Mouse (Mus musculus): ENCODE measurements around the gene Tfip11. TPM values are rescaled to one million over a fixed set of nuclear protein-coding genes. Genes with fewer than 3 reads are reported as not detected.
"Not testable (repeated sequence)": the region's sequence is repeated elsewhere in the genome, so short reads cannot be mapped to it uniquely, and the experiment has no call there.

Tfip11 gene
- total RNA-seq, 4 experiments from 2014 or later = 11.9 to 14.7 (median 14.2) TPM

- DNase-seq (ENCODE audit: low spot score in 2 of 2) = peak; percentile 76 to 85
These were observed 36.2 kb upstream of the Tfip11 start for GRCm38 (mm10) chr5:112289819-112290535.

GRCm38 (mm10) chr5:112290536-112290880 is 35.6 kb upstream of the Tfip11 start:
- DNase-seq (ENCODE audit: low spot score in 2 of 2) = peak in 1 of 2 experiments; percentile 44

DNA sequence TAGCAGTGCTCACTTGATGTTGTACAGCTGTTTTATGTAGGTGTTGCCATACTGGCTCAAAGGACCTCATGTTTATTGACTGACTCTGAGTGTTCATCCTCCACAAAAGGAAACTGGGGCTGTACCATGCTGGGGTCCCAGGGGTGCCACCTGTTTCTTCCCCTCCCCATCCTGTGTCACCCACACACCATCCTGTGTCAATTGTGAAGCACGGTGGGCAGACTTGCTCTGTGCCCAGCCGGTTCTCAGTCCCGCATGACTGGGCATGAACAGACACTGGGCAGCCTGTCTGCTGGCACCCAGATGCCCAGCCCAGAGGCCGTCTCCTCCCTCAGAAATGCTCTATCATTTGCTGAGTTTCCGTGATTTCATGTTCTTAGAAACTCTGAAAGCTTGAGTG is 34.3 kb upstream of the Tfip11 start:
- DNase-seq (ENCODE audit: low spot score in 2 of 2) = no peak

DNA sequence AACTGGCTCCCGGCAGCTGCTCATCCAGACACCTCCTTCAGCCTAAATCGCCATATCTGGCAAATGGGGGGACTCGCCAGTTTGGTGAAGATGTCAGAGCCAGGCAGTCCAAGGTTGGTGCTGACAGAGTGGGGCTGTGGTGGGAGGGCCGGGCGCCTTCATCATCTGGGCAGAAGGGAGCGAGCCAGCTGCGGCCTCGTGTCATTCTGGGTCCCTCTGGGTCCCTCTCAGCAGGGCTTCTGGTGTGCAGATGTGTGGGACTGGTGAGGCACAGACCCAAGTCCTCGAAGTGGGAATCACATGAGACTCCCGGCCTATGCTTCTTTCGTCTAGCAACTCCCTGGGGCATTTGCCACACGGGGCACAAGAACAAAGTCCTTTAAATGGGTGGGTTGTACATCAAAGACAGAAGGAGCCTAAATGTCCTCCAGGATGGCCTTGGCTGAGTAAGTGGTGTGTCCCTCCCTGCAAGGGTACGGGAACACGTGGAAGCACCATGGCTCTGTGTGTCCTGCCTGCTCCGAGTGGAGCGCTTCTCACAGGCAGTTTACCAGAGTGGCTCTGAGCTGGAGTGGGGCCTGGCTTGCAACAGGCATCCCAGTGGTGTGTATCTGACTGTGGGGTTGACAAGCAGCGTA is 33.7 kb upstream of the Tfip11 start:
- DNase-seq (ENCODE audit: low spot score in 2 of 2) = no peak

- no peak for DNase-seq (ENCODE audit: low spot score in 2 of 2)
These were observed 32.4 kb upstream of the Tfip11 start for GRCm38 (mm10) chr5:112293800-112294199.

DNA sequence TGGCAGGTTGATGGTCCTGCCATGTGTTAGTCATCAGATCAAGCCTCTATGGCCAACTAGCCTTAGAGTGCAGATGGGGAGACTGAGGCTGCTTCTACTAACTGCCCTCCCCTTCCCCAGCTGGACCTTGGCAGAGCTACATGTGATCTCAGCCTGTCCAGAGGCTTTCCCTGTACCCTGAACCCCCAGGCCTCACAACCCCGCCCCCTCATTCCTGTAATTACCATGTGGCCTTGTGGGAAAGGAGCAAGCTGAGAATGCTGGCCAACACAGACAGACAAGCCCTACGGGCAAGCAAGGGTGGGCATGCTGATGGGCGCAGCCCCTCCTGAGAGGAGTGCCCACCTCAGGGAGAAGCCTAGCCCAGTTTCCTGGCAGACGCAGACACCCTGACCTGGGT is 31.5 kb upstream of the Tfip11 start:
- no peak for DNase-seq (ENCODE audit: low spot score in 2 of 2)

- DNase-seq (ENCODE audit: low spot score in 2 of 2) = no peak
These were observed 31.0 kb upstream of the Tfip11 start for GRCm38 (mm10) chr5:112295162-112295561.

DNA sequence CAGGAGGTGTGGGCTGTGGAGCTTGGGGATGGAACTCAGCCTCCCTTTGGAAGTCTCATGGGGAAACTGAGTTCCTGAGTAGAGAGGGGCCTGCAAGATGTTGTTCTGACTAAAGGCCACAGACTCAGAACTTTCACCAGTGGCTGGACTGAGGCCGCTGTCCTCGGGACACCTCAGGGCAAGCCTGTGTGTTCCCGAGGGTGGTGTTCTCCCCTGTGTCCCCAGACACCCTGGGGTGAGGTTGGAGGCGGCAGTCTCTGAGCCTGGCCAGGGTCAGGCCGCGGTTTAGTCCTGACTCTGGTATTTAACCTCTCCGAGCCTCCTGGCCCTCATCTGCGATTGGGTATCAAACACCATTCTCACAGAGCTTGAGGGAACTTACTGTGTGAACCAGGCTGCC is 30.6 kb upstream of the Tfip11 start:
- no peak for DNase-seq (ENCODE audit: low spot score in 2 of 2)

DNA sequence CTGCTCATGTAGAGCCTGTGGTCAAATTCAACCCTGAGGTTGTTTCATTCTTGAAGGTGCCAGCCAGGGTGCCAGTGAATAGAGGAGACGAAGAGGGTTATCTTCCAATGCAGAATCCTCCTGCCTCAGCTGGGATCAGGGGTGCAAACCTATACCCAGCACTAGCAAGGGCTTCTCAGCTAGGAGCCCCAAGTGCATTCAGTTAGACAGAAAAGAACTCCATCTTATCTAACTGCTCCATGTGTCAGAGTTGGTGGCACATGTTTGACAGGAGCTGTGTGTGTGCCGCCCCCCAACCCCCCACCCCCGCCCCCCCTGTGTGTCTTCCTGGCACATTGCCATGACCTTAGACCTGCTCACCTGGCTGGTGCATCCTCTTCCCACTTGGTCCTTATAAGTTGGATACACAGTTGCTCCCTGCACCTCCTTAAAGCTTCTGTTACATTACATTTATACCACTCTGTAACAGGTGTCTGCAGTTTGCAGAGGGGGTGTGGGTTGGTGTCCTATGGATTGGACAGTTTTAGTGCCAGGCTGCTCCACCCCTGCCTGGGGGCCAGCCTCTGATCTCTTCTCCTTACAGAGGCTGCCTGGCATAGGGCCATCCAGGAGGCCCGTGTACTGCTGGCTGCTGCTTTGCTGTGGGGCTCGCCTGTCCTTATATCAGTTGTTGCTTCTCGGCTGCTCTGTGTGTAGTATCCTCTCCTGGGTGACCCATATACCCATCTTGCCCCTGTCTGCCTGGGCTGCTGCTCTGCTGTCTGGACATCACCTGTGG is 29.6 kb upstream of the Tfip11 start:
- DNase-seq (ENCODE audit: low spot score in 2 of 2) = no peak

DNA sequence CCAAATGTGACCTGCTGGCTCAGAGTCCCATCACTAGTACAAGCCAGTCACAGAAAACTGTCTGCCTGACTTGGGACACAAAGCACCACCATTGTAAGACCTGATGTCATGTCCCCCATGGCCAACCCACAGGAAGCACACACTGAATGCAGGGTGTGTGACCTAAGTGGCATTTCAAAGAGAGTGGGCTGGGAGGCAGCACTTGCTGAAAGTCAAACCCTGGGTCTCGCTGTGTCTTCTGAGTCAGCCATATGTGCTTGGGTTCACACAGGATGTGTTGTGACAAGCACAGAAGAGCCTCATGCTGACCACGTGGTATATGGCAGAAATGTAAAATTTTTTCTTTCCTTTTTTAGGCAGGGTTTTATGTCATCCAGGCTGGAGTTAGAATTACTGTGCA is 28.9 kb upstream of the Tfip11 start:
- no peak for DNase-seq (ENCODE audit: low spot score in 2 of 2)

- DNase-seq (ENCODE audit: low spot score in 2 of 2) = no peak
These were observed 27.8 kb upstream of the Tfip11 start for GRCm38 (mm10) chr5:112298226-112298988.

DNA sequence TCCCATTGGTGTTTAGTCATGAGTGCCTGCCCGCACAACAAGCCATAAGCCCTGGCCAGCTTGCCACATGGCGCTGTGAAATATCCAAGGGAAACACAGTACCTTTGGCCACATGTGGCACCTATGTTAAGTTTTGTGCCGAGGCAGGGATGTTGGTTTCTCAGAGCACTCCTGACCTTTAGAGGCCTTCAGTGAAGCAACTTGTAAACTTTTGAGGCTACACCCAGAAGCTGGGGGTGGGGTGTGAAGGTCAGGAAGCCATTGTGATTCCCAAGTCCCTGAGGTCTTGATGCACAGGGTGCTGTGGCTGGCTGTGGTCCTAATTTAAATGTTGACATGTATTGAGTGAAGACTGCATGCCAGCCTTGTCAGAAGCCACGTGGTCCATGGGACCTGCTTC is 26.8 kb upstream of the Tfip11 start:
- no peak for DNase-seq (ENCODE audit: low spot score in 2 of 2)

DNA sequence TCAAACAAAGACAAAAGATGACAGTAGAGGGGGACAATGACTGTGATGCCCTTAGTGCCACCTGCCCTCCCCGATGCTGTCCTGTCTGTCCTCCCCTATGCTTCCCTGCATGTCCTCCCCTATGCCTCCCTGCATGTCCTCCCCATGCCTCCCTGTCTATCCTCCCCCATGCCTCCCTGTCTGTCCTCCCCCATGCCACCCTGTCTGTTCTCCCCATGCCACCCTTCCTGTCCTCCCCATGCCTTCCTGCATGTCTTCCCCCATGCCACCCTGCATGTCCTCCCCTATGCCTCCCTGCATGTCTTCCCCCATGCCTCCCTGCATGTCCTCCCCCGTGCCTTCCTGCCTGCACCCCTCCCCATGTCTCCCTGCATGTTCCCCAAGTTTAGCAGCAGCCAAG is 26.0 kb upstream of the Tfip11 start:
- DNase-seq (ENCODE audit: low spot score in 2 of 2) = no peak

DNA sequence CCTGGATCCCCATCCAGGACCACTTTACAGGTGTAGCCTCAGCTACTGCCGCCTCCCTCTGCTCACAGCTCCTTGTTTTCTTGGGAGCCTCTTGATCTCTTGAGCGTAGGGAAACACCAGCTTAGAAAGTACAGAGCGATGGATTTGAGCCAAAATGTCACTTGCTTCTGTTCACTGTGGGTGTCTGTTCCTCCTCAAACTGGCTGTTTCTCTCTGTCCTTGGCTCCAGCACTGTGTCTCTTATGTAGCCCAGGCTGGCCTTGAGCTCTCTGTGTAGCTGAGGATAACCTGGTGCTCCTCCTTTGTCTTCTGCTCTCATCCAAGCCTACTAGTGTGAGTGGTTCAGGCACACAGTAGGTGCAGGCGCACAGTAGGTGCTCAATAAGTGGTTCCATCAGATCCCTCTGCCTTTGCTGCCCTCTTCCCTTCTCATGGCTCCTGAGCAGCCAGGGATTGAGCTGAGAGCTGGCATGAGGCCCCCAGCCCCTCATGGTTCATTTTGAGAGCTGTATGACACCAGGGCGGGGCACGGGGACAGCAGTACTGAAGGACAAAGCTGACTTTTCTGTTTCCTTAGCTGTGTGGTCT is 25.3 kb upstream of the Tfip11 start:
- no peak for DNase-seq (ENCODE audit: low spot score in 2 of 2)

- DNase-seq (ENCODE audit: low spot score in 2 of 2) = no peak
These were observed 24.5 kb upstream of the Tfip11 start for GRCm38 (mm10) chr5:112301694-112302093.

DNA sequence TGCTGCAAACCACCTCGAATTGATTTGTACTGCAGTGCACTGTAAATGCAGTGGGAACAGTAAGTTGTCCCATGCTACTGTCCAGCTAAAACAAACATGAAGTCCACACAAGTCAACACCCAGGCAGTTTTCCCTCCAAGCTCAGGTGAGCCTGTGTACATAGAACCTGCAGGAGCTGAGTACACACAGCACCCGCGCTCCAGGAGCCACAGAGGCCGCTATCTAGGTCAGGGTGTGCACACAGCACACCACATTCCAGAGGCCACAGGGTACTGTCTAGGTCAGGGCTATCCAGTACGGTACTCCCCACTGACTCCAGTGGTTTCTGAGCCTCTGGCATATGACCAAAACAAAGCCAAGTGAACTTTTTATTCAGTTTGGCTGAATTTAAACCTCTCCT is 23.8 kb upstream of the Tfip11 start:
- DNase-seq (ENCODE audit: low spot score in 2 of 2) = no peak

DNA sequence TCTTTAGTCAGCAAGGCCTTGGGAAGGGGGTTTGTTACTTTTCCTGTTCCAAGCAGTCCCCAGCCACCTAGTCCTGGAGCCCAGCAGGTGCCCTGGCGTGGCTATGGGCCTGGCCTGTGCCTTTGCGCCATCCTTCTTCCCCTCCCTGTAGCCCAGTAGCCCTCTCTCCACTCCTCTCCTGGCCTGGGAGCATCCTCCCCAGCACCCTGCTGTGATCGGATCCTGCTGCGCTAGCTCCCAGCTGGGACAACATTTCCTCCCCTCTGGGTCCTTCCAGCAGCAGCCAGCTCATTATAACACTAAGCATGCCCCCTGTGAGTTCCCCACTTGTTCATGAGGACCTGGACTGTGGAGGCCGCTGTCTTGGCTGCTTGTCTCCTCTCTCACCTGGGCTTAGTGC is 20.3 kb upstream of the Tfip11 start:
- DNase-seq (ENCODE audit: low spot score in 2 of 2) = no peak

GRCm38 (mm10) chr5:112313222-112313885 is 12.8 kb upstream of the Tfip11 start:
- DNase-seq (ENCODE audit: low spot score in 2 of 2) = no peak

- no peak for DNase-seq (ENCODE audit: low spot score in 2 of 2)
These were observed 9.7 kb upstream of the Tfip11 start for GRCm38 (mm10) chr5:112316468-112316867.

- DNase-seq (ENCODE audit: low spot score in 2 of 2) = no peak
These were observed 8.8 kb upstream of the Tfip11 start for GRCm38 (mm10) chr5:112317328-112317727.

GRCm38 (mm10) chr5:112319343-112319742 is 6.8 kb upstream of the Tfip11 start:
- not testable (repeated sequence) for DNase-seq (ENCODE audit: low spot score in 2 of 2)

Data from gastrocnemius, adult 8-10 months (tissue).